Mouse (Mus musculus): Measurements from ENCODE around the gene D130043K22Rik.

GRCm38 (mm10) chr13:24936772-24937107 lies 91.8 kb downstream of the D130043K22Rik start:
- no peak for TF ChIP-seq POLR2A (IDR thresholded peaks at IDR 0.05; ENCODE audit: borderline replicate concordance, extremely low read depth, low read depth, low read length)
- no peak for TF ChIP-seq CTCF (IDR thresholded peaks at IDR 0.05; ENCODE audit: insufficient read depth, low read length)
